Mouse (Mus musculus): ENCODE data around the gene Sh2d2a.
"Not testable (repeated sequence)": the region's sequence is repeated elsewhere in the genome, so short reads cannot be mapped to it uniquely, and the experiment has no call there.

GRCm38 (mm10) chr3:87864111-87864510 is 17.6 kb downstream of the Sh2d2a start:
- not testable (repeated sequence) for TF ChIP-seq CTCF (IDR thresholded peaks at IDR 0.05; ENCODE audit: extremely low read depth, insufficient read length, insufficient replicate concordance, low read depth, low read length); POLR2A (IDR thresholded peaks at IDR 0.05; ENCODE audit: low read depth, low read length)

All from small intestine, adult 2 months (tissue).